Mouse (Mus musculus) embryonic fibroblast, embryonic 13.5 days (primary cell): ENCODE data around the gene Mep1a. TPM values are rescaled to one million over a fixed set of nuclear protein-coding genes. Genes with fewer than 3 reads are reported as not detected.
A peak's percentile ranks its signal among the peaks of the same experiment; 100 is the strongest.

Experiments
- H3K27ac ChIP-seq: 2 replicates; pipeline ENCODE4 v1.5.1; 2012; ENCODE audit warnings: low read length, control low read depth, inconsistent platforms; ENCODE audit not compliant: insufficient read depth
- H3K4me1 ChIP-seq: 2 replicates; pipeline ENCODE4 v1.6.1; 2011; ENCODE audit warnings: low read length; ENCODE audit not compliant: control insufficient read depth, insufficient read depth
- H3K4me3 ChIP-seq: 2 replicates; pipeline ENCODE4 v1.5.1; 2011; ENCODE audit warnings: mild to moderate bottlenecking, control low read depth, low read length; ENCODE audit not compliant: insufficient read depth
- CTCF ChIP-seq: IDR thresholded peaks from 2 replicates; pipeline ENCODE4 v1.5.1; 2011; ENCODE audit warnings: mild to moderate bottlenecking, control low read depth, low read length, moderate library complexity, borderline replicate concordance; ENCODE audit not compliant: insufficient read depth
- POLR2A ChIP-seq: IDR thresholded peaks from 2 replicates; pipeline ENCODE4 v1.6.1; 2011; ENCODE audit warnings: low read depth, mild to moderate bottlenecking, control low read depth, low read length, moderate library complexity
- polyA plus RNA-seq: library from polyadenylated mRNA; stranded (reverse); fragments of >200 nt; gene quantifications from 2 replicates; pipeline ENCODE4 v1.2.4, GENCODE M21; 2011; ENCODE audit warnings: low read depth; ENCODE audit not compliant: missing spikeins, insufficient read length

Gene Mep1a
- polyA plus RNA-seq, 1 experiment: not detected

DNA sequence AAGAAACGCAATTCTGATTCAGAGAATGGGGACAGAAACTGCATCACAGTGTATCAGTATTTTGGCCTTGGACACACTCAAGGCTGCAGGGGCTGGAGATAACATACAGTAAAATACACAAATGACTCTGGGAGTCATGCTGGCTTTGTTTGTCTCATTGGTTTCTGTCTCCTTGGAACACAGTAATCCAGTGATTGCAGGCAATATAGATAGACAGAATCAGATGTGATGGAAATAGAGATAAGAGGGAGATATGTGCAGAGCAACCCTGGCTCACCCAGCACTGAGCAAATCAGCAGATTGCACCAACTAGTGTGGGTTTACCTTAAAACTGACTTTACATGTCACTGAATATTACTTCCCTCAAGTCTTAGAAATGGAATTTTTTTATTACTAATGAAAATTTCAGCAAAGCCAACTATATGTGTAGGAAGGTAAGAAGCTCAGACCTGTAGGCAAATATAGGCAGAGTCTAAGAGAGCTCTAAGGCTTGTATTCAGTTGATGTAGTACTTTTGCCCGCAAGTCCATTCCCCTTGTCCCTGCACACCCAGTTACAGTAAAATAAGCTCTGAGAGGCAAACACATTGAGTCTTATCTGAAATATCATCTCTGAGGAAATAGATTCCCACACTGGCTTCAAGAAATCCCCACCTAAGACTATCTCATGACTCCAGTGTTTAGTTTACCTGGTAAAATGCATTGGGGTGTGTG lies 14.0 kb downstream of the Mep1a start:
- TF ChIP-seq POLR2A (no peak), CTCF (no peak)
- no peaks in the 10 kb centered on the region for H3K4me1 ChIP-seq
- no peak overlapping the region for H3K4me3 ChIP-seq
- H3K27ac ChIP-seq: no peak overlapping the region

DNA sequence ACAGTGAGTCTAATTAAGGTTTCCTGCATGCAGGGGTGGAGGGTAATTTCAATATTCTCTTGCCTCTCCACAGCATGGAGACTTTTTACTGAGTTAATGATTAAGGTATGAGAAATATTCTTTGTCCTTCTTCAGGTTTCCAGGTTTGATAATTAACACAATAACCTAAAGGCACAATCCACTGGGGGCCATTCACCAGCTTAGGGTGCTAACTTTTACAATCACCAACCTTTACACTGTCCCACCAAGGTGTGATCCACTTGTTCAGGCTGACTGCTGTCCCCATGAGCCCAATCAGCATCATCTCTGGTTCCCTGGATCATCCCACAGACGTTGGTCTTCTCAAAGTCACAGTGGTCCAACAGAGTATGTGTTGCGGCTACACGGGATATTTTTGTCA lies 16.6 kb downstream of the Mep1a start:
- Histone ChIP-seq H3K4me1 (no peaks in the 10 kb centered on the region), H3K4me3 (no peak overlapping the region), H3K27ac (no peak overlapping the region)
- no peak for TF ChIP-seq POLR2A
- TF ChIP-seq CTCF: no peak

DNA sequence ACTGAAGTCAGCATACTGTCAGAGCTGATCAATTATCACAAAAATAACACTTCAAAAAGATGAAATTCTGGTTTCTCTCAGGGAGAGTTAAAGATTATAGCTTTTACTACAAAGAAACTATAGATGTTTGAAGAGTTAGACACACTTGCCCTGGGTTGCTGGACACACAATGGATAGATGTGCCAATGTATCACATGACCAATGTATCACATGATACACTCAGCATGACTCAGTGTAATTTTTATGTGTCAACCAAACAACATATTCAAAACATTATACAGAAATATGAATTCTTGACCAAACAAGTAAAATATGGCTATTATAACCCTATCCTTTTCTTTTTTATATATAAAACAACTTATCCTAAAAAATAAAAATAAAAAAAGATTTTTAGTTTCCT lies 25.0 kb downstream of the Mep1a start:
- no peak overlapping the region for H3K27ac ChIP-seq
- H3K4me3 ChIP-seq: no peak overlapping the region
- TF ChIP-seq POLR2A: no peak
- no peaks in the 10 kb centered on the region for H3K4me1 ChIP-seq

DNA sequence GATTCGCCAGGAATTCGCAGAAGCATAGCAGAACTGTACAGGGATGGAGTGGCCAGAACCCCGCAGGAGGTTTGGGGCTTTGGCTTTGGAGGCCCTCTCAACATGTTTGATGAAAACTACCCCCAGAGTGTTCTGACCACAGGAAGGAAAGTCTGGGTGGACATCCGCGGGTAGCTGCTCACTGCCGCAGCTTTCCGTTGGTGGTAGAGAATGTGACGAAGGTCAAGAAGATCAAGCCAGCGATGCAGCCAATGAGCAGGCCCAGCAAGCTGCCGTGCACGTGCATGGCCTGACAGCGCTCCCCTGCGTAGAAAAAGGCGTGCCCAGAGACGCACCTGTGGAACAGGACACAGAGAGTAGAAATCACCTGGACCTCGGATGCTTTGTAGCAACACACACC lies 27.8 kb downstream of the Mep1a start:
- Histone ChIP-seq H3K4me1 (no peaks in the 10 kb centered on the region), H3K27ac (no peak overlapping the region), H3K4me3 (no peak overlapping the region)
- no peak for TF ChIP-seq POLR2A
- TF ChIP-seq CTCF: no peak

DNA sequence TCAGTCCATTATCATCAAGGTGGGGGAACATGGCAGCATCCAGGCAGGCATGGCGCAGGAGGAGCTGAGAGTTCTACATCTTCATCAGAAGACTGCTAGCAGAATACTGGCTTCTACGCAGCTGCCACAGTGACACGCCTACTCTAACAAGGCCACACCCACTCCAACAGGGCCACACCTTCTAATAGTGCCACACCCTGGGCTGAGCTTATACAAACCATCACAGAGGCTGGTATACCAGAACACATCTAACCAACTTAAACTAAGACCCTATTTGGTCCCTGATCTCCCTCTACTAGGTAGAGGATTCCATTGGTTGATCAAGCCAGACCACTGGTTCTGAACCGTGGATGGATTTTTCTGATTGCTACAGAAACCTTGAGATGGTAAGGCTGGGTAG lies 30.1 kb downstream of the Mep1a start:
- H3K4me1 ChIP-seq: no peaks in the 10 kb centered on the region
- TF ChIP-seq POLR2A: no peak
- TF ChIP-seq CTCF: no peak
- H3K27ac ChIP-seq: no peak overlapping the region
- H3K4me3 ChIP-seq: no peak overlapping the region

DNA sequence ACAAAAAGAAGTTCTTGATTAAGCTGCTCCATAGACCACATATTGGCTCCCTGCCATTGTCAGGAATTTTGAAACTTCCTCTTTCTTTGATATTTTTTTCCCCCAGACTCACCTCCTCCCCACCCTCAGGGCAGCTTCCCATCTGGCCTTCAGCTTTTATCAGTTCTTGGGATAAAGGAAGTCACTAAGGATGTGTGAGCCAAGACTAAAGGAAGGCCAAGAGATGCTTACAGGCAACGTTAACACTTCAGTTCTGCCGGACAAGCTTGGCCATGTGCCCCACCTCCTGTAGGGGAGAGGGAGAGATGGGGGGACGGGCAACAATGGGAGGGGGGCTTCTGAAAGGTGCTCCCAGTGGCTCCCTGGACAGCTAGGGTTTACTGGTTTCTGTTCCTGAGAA lies 32.6 kb downstream of the Mep1a start:
- no peak overlapping the region for H3K4me3 ChIP-seq
- H3K27ac ChIP-seq: no peak overlapping the region
- TF ChIP-seq CTCF (no peak), POLR2A (no peak)
- H3K4me1 ChIP-seq: no peaks in the 10 kb centered on the region

DNA sequence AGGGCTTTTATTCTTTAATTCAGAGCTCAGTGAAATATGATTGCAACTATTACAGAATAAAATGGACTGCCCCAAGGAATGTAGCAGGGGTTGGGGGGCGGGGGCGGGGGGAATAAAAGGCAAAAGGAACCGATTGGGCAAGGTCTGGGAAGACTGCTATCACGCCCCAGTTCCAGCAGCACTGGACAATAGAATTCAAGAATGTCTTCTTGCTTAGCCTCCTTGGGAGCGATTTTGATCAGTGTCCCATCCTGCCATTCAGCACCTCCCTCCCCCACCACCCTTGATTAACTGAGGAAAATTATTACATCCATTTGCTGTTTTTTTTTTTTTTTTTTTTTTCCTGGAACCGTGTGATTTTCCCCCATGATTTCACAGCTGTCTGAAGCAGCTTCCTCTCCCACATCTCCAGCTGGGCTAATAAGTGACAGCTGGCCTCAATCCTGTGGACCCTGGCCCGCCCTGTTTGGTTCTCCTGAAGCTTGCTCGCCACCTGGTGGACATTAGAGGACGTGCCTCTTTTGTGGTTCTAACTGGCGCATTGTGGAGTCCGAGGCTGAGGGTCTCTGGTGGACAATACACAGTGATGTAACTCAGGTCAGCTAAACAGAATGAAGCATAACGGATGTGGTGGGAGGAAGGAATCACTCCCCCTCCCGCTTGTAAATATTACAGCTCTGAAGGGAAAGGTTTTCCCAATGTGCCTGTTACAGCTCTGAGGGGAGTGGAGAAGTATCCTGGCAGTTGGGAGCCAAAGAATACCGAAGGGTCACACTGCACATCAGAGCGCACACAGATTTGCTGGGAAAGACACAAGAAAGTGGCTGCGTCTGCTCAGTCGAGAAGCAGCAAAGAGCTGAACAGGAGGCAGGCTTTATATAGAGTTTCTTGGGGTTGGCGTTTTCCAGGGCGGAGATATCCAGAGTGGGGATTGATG lies 42.1 kb downstream of the Mep1a start:
- no peak overlapping the region for H3K27ac ChIP-seq
- H3K4me1 ChIP-seq: no peaks in the 10 kb centered on the region; the same call in 1 of the 2 replicates
- TF ChIP-seq CTCF: peak; percentile 94
- TF ChIP-seq POLR2A: no peak
- H3K4me3 ChIP-seq: no peak overlapping the region

DNA sequence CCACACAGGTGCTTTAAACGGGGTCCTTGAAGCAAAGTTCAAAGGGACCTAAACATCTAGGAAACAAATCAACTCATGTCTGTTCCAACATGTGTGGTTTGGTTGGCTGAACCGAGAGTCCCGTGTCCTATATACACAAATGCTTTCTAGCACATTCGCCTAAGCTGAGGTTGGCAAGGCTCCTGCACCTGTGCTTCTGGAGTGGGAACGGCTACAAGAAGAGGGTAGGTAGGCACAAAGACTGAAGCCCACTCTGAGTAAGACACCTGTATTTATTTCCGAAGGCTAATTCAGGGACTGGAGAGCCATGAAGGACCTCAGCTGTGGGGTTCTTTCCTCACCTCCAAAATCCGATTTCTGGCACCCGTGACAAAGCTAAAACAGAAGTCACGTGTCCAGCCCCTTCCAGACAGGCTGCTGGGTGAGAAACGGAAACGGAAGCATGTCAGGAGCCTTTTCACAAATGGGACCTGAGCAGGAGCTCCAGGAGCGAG lies 42.8 kb downstream of the Mep1a start:
- H3K27ac ChIP-seq: no peak overlapping the region
- TF ChIP-seq CTCF (no peak), POLR2A (no peak)
- no peak overlapping the region for H3K4me3 ChIP-seq
- no peaks in the 10 kb centered on the region; the same call in 1 of the 2 replicates for H3K4me1 ChIP-seq

DNA sequence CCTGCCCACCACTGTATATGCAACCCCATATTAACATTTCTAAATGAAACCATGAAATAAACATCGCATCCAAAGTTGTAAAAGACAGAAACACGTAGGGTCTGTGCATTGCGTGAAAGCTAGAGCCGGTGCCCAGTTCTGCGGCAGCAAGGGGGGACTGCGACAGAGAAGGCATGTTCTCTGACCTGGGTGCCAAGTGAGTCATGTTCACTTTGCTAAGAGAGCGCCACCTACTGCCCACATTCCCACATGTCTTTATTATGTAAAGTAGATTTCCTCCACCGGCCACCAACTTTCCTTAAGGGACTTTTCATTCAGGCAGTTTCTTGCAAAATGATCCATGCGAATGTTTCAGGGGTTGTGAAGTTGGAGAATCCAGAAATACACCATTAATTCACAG lies 44.0 kb downstream of the Mep1a start:
- Histone ChIP-seq H3K4me1 (no peaks in the 10 kb centered on the region; the same call in 1 of the 2 replicates), H3K4me3 (no peak overlapping the region), H3K27ac (no peak overlapping the region)
- TF ChIP-seq POLR2A (no peak), CTCF (peak; percentile 50; the same call in 1 of the 2 replicates)

DNA sequence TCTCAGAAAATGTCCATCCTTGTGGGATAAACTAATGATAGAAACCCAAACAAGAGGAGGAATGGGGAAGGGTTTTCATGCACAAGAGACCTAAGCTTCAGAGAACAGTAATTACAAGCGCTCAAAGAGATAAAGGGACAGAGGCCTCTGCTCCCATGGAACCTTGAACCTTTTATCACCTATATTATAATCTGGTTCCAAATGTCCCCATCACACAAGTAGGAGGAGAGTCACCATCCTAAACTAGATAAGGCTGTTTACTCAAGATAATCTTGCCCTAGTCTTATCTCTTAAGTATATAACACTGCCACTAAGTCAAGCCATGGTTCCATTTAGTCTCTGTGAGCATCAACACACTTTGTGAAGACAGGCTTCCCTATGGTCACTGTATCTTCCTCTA lies 51.4 kb downstream of the Mep1a start:
- Histone ChIP-seq H3K4me1 (no peaks in the 10 kb centered on the region), H3K4me3 (no peak overlapping the region), H3K27ac (no peak overlapping the region)
- TF ChIP-seq POLR2A (no peak), CTCF (no peak)
